ENCODE assay signal across 9 mouse cellular contexts in genomic region chr14:40964214-40964610, GRCm38 (mm10). TPM values are rescaled to one million over a fixed set of nuclear protein-coding genes. Genes with fewer than 3 reads are reported as not detected.
DNase-seq lines count a peak whose midpoint lies in the region; ATAC-seq and TF ChIP-seq lines count a peak whose summit lies in the region.
"Had no signal": no experiment of that assay in that cellular context is flagged by ENCODE, and none has a peak within 500 bp of the region (broad histone marks: within the 10 kb centered on the region; RNA-seq: fewer than 3 reads in every experiment).

No protein-coding gene starts in this region.

- no peak overlapping the region for H3K27ac ChIP-seq in heart, embryonic 12.5 days (ENCODE audit: poor library complexity, severe bottlenecking)
- H3K27ac ChIP-seq in heart, embryonic 11.5 days (ENCODE audit: low read depth, low read length), result no peak overlapping the region
- H3K27ac ChIP-seq in lung, embryonic 14.5 days (ENCODE audit: low read depth), result no peak overlapping the region
- no peak overlapping the region for H3K27ac ChIP-seq in forebrain, embryonic 15.5 days (replicated peaks)
- no peak overlapping the region for H3K27ac ChIP-seq in midbrain, embryonic 15.5 days

- no peaks in the 10 kb centered on the region for H3K27me3 ChIP-seq in heart, embryonic 12.5 days (replicated peaks)
- H3K27me3 ChIP-seq in heart, embryonic 11.5 days (ENCODE audit: control insufficient read depth, insufficient read depth, low read length), result no peaks in the 10 kb centered on the region; the same call in 1 of the 2 replicates
- H3K27me3 ChIP-seq in lung, embryonic 14.5 days (ENCODE audit: insufficient read depth, low read length), result no peaks in the 10 kb centered on the region
- H3K27me3 ChIP-seq in forebrain, embryonic 15.5 days, result peaks cover 3% of the 10 kb centered on the region; the same call in 1 of the 2 replicates
- H3K27me3 ChIP-seq in midbrain, embryonic 15.5 days (replicated peaks), result no peaks in the 10 kb centered on the region

- no peak for ATAC-seq in heart, embryonic 12.5 days (ENCODE audit: insufficient number of reproducible peaks, low FRiP score)
- ATAC-seq in heart, embryonic 11.5 days (replicated peaks; ENCODE audit: insufficient number of reproducible peaks, low FRiP score, low TSS enrichment), result no peak
- ATAC-seq in lung, embryonic 14.5 days (ENCODE audit: insufficient read depth), result no peak
- no peak for ATAC-seq in forebrain, embryonic 15.5 days (replicated peaks)
- no peak for ATAC-seq in midbrain, embryonic 15.5 days (replicated peaks)

- peak overlapping the region; percentile 45 for H3K4me2 ChIP-seq in heart, embryonic 12.5 days
- H3K4me2 ChIP-seq in heart, embryonic 11.5 days, result no peak overlapping the region
- H3K4me2 ChIP-seq in lung, embryonic 14.5 days, result peak overlapping the region; percentile 88
- peak overlapping the region; percentile 78 for H3K4me2 ChIP-seq in forebrain, embryonic 15.5 days (replicated peaks)
- peak overlapping the region; percentile 89; the same call in 1 of the 2 replicates for H3K4me2 ChIP-seq in midbrain, embryonic 15.5 days

- TF ChIP-seq CTCF in lung, embryonic 14.5 days (IDR thresholded peaks at IDR 0.05; ENCODE audit: low read depth), result no peak

- no peak for DNase-seq in lung, embryonic 14.5 days
- DNase-seq in lung, postnatal 4 days, result no peak
- DNase-seq in cerebellum, adult 8-10 months, result no peak
- DNase-seq in cerebellum, adult 9-11 months, result no peak
- DNase-seq: kidney, postnatal 10 days had no signal

- no peak overlapping the region for H3K4me3 ChIP-seq in heart, embryonic 12.5 days
- H3K4me3 ChIP-seq in heart, embryonic 11.5 days (ENCODE audit: low read depth, low read length), result no peak overlapping the region
- peak overlapping the region; percentile 86; the same call in 1 of the 2 replicates for H3K4me3 ChIP-seq in lung, embryonic 14.5 days (ENCODE audit: low read depth, low read length)
- 0 out of 2 replicates have a peak overlapping the region, but pooled peaks have one; percentile 99 for H3K4me3 ChIP-seq in forebrain, embryonic 15.5 days
- no peak overlapping the region for H3K4me3 ChIP-seq in midbrain, embryonic 15.5 days

- WGBS in heart, embryonic 12.5 days, result 93% methylated on average over 3 of the region's 3 CpGs
- 93% methylated on average over 3 of the region's 3 CpGs for WGBS in heart, embryonic 11.5 days (ENCODE audit: insufficient replicate concordance)
- 90% methylated on average over 3 of the region's 3 CpGs for WGBS in lung, embryonic 14.5 days
- WGBS in forebrain, embryonic 15.5 days, result 91% methylated on average over 3 of the region's 3 CpGs
- 93% methylated on average over 3 of the region's 3 CpGs for WGBS in midbrain, embryonic 15.5 days

- H3K4me1 ChIP-seq in heart, embryonic 12.5 days (replicated peaks), result peaks cover 58% of the 10 kb centered on the region
- peaks cover 46% of the 10 kb centered on the region for H3K4me1 ChIP-seq in heart, embryonic 11.5 days (ENCODE audit: control insufficient read depth, insufficient read depth, low read length)
- H3K4me1 ChIP-seq in lung, embryonic 14.5 days (ENCODE audit: insufficient read depth), result peaks cover 35% of the 10 kb centered on the region
- H3K4me1 ChIP-seq in forebrain, embryonic 15.5 days, result peaks cover 51% of the 10 kb centered on the region
- peaks cover 48% of the 10 kb centered on the region for H3K4me1 ChIP-seq in midbrain, embryonic 15.5 days

- no peaks in the 10 kb centered on the region for H3K9me3 ChIP-seq in heart, embryonic 12.5 days (replicated peaks)
- no peaks in the 10 kb centered on the region for H3K9me3 ChIP-seq in heart, embryonic 11.5 days (replicated peaks; ENCODE audit: control insufficient read depth, low read length)
- no peaks in the 10 kb centered on the region for H3K9me3 ChIP-seq in lung, embryonic 14.5 days (ENCODE audit: low read depth, low read length)
- H3K9me3 ChIP-seq in forebrain, embryonic 15.5 days, result no peaks in the 10 kb centered on the region
- H3K9me3 ChIP-seq in midbrain, embryonic 15.5 days, result no peaks in the 10 kb centered on the region

- no peaks in the 10 kb centered on the region for H3K36me3 ChIP-seq in heart, embryonic 12.5 days
- no peaks in the 10 kb centered on the region for H3K36me3 ChIP-seq in heart, embryonic 11.5 days (ENCODE audit: control insufficient read depth, insufficient read depth, low read length)
- no peaks in the 10 kb centered on the region for H3K36me3 ChIP-seq in lung, embryonic 14.5 days (ENCODE audit: insufficient read depth)
- no peaks in the 10 kb centered on the region for H3K36me3 ChIP-seq in forebrain, embryonic 15.5 days
- H3K36me3 ChIP-seq in midbrain, embryonic 15.5 days (replicated peaks), result no peaks in the 10 kb centered on the region

- H3K9ac ChIP-seq in heart, embryonic 12.5 days, result no peak overlapping the region
- no peak overlapping the region for H3K9ac ChIP-seq in heart, embryonic 11.5 days (ENCODE audit: low read depth, low read length)
- H3K9ac ChIP-seq in lung, embryonic 14.5 days, result no peak overlapping the region; the same call in 1 of the 2 replicates
- H3K9ac ChIP-seq in forebrain, embryonic 15.5 days (replicated peaks), result no peak overlapping the region
- H3K9ac ChIP-seq in midbrain, embryonic 15.5 days, result no peak overlapping the region

RNA-seq across cellular contexts. Expression of gene Tspan14, which starts 2.4 kb away (rescaled TPM):
- 43.2 and 46.7 TPM in 2 replicates for polyA plus RNA-seq in heart, embryonic 12.5 days (2016; fragmentation: Nextera tagmentation; extraction: Ambion mirVana)
- 43.5 and 54.0 TPM in 2 replicates for polyA plus RNA-seq in heart, embryonic 11.5 days (2014; fragmentation: Nextera tagmentation; extraction: Ambion mirVana)
- 104 and 105 TPM in 2 replicates for polyA plus RNA-seq in lung, embryonic 14.5 days (2014; fragmentation: Nextera tagmentation; extraction: Ambion mirVana)
- 97.5 and 98.3 TPM in 2 replicates for polyA plus RNA-seq in forebrain, embryonic 15.5 days (2015; fragmentation: Nextera tagmentation; extraction: Ambion mirVana)
- 68.9 and 75.2 TPM in 2 replicates for polyA plus RNA-seq in midbrain, embryonic 15.5 days (2015; fragmentation: Nextera tagmentation; extraction: Ambion mirVana)

RNA-seq across cellular contexts. Expression of gene Fam213a, which starts 49.4 kb away (rescaled TPM):
- 58.7 and 59.1 TPM in 2 replicates for polyA plus RNA-seq in heart, embryonic 12.5 days (2016; fragmentation: Nextera tagmentation; extraction: Ambion mirVana)
- 67.7 and 75.4 TPM in 2 replicates for polyA plus RNA-seq in heart, embryonic 11.5 days (2014; fragmentation: Nextera tagmentation; extraction: Ambion mirVana)
- 167 and 173 TPM in 2 replicates for polyA plus RNA-seq in lung, embryonic 14.5 days (2014; fragmentation: Nextera tagmentation; extraction: Ambion mirVana)
- 75.1 and 76.2 TPM in 2 replicates for polyA plus RNA-seq in forebrain, embryonic 15.5 days (2015; fragmentation: Nextera tagmentation; extraction: Ambion mirVana)
- 85.6 and 88.5 TPM in 2 replicates for polyA plus RNA-seq in midbrain, embryonic 15.5 days (2015; fragmentation: Nextera tagmentation; extraction: Ambion mirVana)

Comparison
In these comparisons a context has a peak if more than half of its experiments do, and no peak if none do; other contexts are left out.
1. H3K4me3 ChIP-seq: peak in lung, embryonic 14.5 days (single experiment) and forebrain, embryonic 15.5 days (single experiment); none in heart, embryonic 12.5 days (single experiment), heart, embryonic 11.5 days (single experiment) and midbrain, embryonic 15.5 days (single experiment).